Mouse (Mus musculus) hindbrain, embryonic 15.5 days (tissue): ENCODE results near the gene AC124108.1. TPM values are rescaled to one million over a fixed set of nuclear protein-coding genes. Genes with fewer than 3 reads are reported as not detected.
"Not testable (repeated sequence)": the region's sequence is repeated elsewhere in the genome, so short reads cannot be mapped to it uniquely, and the experiment has no call there.

Source experiments
- ATAC-seq: fragments of 200-750 bp; cut with Nextera tagmentation; 2 replicates; pipeline ENCODE4 v1.8.0; 2017; ENCODE audit warnings: low read depth, moderate number of reproducible peaks, moderate TSS enrichment; ENCODE audit not compliant: low FRiP score
- H3K27ac ChIP-seq: fragments of 300-500 bp; sonication (generic); replicated peaks from 2 replicates; pipeline ENCODE4 v1.5.1; 2015; ENCODE audit warnings: mild to moderate bottlenecking, inconsistent platforms
- H3K27me3 ChIP-seq: fragments of 300-500 bp; sonication (generic); 2 replicates; pipeline ENCODE4 v1.6.1; 2015; ENCODE audit warnings: control low read depth, inconsistent platforms
- H3K36me3 ChIP-seq: fragments of 300-500 bp; sonication (generic); 2 replicates; pipeline ENCODE4 v1.6.1; 2015; ENCODE audit warnings: control low read depth, inconsistent platforms
- H3K4me1 ChIP-seq: fragments of 300-500 bp; sonication (generic); replicated peaks from 2 replicates; pipeline ENCODE4 v1.6.1; 2015; ENCODE audit warnings: control low read depth, inconsistent platforms
- H3K4me2 ChIP-seq: fragments of 300-500 bp; sonication (generic); 2 replicates; pipeline ENCODE4 v1.6.1; 2015; ENCODE audit warnings: moderate library complexity, mild to moderate bottlenecking, inconsistent platforms
- H3K4me3 ChIP-seq: fragments of 300-500 bp; sonication (generic); 2 replicates; pipeline ENCODE4 v1.5.1; 2015; ENCODE audit warnings: mild to moderate bottlenecking, inconsistent platforms
- H3K9ac ChIP-seq: fragments of 300-500 bp; sonication (generic); 2 replicates; pipeline ENCODE4 v1.6.1; 2015; ENCODE audit warnings: inconsistent platforms
- H3K9me3 ChIP-seq: fragments of 300-500 bp; sonication (generic); 2 replicates; pipeline ENCODE4 v1.6.1; 2016; ENCODE audit warnings: control low read depth, inconsistent platforms
- WGBS: fragments of 180-500 bp; shearing (Covaris S2); methylation state at CpG from one replicate; pipeline ENCODE4 v1.1.7; 2015; 5-methylcytosine and 5-hydroxymethylcytosine counted together
- polyA plus RNA-seq: library from polyadenylated mRNA; unstranded; fragments of >200 nt; fragmentation: Nextera tagmentation; extraction: Ambion mirVana; gene quantifications from 2 replicates; pipeline ENCODE4 v1.2.1, GENCODE M21; 2015

AC124108.1 gene
- polyA plus RNA-seq, 1 experiment from 2014 or later = 2.7 TPM

DNA sequence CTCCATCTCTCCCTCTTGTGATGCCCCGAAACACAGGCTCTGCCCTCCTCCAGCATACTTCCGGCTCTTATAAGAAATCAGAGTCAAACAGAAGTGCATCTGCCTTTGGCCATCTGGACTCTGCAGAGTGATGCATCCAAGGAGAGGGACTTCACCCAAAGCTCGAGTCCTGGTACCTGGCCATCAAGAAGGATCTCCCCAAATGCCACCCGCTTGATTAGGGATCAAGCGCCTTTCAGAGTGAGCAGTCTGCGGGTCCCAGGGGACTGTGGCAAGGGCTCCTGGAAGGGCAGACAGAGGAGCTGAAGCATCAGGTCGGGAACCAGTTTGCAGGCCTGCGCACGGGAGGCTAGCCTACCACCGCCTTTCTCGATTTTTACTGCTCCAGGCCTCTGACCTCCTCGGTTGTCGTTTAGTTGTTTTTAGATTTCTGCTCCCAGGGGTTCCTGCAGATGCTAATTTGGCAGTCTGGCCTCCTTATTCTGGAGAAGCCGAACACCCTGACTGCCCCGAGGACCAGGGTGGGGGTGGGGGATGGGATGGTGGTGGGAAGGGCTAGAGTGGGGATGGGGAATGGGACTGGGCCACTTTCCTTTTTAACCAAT is 38.1 kb upstream of the AC124108.1 start:
- Histone ChIP-seq H3K4me1 (peaks cover 14% of the 10 kb centered on the region), H3K36me3 (no peaks in the 10 kb centered on the region), H3K9ac (no peak overlapping the region), H3K27ac (no peak overlapping the region), H3K4me3 (no peak overlapping the region), H3K27me3 (no peaks in the 10 kb centered on the region), H3K4me2 (no peak overlapping the region), H3K9me3 (no peaks in the 10 kb centered on the region)
- 35% methylated on average over 15 of the region's 15 CpGs for WGBS
- no peak for ATAC-seq

DNA sequence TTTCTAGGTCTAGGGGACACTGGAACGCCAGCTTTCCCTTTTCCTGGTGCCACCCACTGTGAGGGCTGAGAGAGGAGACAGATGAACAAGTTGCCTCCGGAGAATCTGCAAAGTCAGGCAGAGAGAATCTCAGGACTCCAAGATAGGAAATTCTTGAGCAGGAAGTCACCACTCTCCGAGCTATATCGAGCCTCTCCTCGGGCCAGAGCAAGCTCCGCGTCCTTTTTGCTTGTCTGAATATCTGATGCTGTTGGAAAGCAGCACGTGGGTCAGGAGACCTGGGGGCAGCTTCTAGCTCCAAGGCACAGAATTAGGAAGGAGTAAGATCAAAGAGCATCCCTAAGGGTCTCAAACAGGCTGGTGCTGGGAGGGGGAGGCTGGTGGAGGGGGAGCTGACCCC is 37.6 kb upstream of the AC124108.1 start:
- ATAC-seq = no peak
- H3K4me2 ChIP-seq = no peak overlapping the region
- H3K4me3 ChIP-seq = no peak overlapping the region
- H3K9me3 ChIP-seq = no peaks in the 10 kb centered on the region
- WGBS = 17% methylated on average over 8 of the region's 8 CpGs
- no peaks in the 10 kb centered on the region for H3K27me3 ChIP-seq
- H3K4me1 ChIP-seq = peaks cover 19% of the 10 kb centered on the region
- H3K9ac ChIP-seq = no peak overlapping the region
- H3K36me3 ChIP-seq = no peaks in the 10 kb centered on the region
- no peak overlapping the region for H3K27ac ChIP-seq

DNA sequence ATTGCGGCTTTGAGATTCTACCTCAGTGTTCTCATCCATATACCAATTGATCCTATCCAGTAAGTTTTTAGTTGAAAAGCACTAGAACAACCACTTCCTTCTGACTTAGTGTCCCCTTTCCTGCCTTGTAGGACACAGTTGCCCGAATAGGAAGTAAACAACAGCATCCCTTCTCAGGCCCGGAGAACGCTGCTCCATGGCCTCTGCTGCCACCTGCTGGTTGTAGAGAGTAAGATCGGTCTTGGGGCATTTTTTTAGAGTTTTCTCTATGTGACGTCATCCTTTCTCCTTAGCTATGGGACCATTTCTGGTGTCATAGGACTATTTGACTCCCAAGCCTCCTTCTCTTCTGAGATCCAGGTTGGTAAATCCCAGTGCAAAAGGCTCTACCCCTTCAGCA is 35.5 kb upstream of the AC124108.1 start:
- Histone ChIP-seq H3K4me1 (peaks cover 37% of the 10 kb centered on the region), H3K9me3 (no peaks in the 10 kb centered on the region), H3K27me3 (no peaks in the 10 kb centered on the region), H3K4me3 (no peak overlapping the region), H3K36me3 (no peaks in the 10 kb centered on the region), H3K9ac (no peak overlapping the region), H3K27ac (no peak overlapping the region), H3K4me2 (no peak overlapping the region)
- 0 out of 2 replicates have a peak, but pooled peaks have one; percentile 9 for ATAC-seq
- 11% methylated on average over 6 of the region's 6 CpGs for WGBS

DNA sequence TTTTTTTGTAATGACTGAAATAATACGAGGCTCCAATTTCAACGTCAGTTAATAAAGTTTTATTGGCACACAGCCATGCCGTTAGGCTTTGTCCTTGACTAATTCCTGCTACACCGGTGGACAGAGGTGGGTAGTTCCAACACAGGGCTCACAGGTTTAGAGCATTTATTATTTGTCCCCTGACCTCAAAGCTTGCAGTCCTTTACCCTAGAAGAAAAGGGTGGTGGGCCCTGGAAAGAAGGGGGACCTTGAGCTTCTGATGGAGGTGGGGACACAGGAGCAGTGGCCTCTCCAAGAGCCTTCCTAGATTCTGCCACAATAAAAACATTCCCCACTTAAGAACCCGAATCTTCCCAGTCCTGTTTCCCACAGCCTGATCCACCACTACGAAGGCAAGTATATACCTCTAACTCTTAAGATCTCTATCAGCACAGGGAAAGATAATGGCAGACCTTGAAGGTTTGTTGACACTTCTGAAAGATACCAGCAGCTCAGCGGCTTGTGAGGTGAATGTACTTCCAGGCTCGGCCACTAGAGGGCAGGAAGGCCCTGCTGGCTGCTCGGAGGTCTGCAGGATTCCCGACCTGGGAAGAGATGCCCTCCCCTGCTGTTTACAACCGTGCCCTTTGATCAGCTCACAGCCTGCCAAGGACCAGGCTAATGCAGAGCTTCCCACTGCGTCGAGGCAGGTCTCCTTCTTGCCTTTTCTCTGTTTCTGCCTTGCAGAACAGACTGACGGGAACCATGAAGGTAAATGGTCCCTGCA is 34.1 kb upstream of the AC124108.1 start:
- peak overlapping the region; percentile 33; the same call in 1 of the 2 replicates for H3K27ac ChIP-seq
- peaks cover 40% of the 10 kb centered on the region for H3K4me1 ChIP-seq
- H3K9ac ChIP-seq = 0 out of 2 replicates have a peak overlapping the region, but pooled peaks have one; percentile 9
- H3K9me3 ChIP-seq = no peaks in the 10 kb centered on the region
- H3K4me2 ChIP-seq = peak overlapping the region; percentile 44
- no peaks in the 10 kb centered on the region for H3K36me3 ChIP-seq
- peak; percentile 75 for ATAC-seq
- no peak overlapping the region for H3K4me3 ChIP-seq
- no peaks in the 10 kb centered on the region for H3K27me3 ChIP-seq
- 22% methylated on average over 14 of the region's 14 CpGs for WGBS

DNA sequence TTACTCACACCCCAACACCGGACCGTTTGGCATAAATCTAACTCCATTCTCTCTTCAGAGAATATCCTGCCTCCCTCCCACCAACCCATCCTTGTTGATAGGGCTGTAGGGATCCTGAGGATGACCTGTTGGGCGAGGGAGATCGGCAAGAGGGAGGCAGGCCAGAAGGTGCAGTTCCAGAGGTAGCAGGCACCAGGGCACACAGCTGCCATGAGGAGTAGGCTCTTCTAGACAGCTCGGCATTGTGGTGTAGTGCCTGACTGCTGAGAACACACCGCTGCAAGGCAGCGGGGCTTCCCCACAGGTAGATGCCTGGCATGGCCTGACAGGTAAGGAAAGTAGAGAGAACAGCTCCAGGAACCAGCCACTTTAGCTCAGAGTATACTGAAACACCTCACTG is 33.4 kb upstream of the AC124108.1 start:
- ATAC-seq = peak; percentile 49; the same call in 1 of the 2 replicates
- H3K4me2 ChIP-seq = peak overlapping the region; percentile 44
- peak overlapping the region; percentile 33; the same call in 1 of the 2 replicates for H3K27ac ChIP-seq
- no peaks in the 10 kb centered on the region for H3K27me3 ChIP-seq
- H3K36me3 ChIP-seq = no peaks in the 10 kb centered on the region
- 21% methylated on average over 7 of the region's 7 CpGs for WGBS
- peaks cover 40% of the 10 kb centered on the region for H3K4me1 ChIP-seq
- H3K9ac ChIP-seq = 0 out of 2 replicates have a peak overlapping the region, but pooled peaks have one; percentile 9
- H3K9me3 ChIP-seq = no peaks in the 10 kb centered on the region
- no peak overlapping the region for H3K4me3 ChIP-seq

DNA sequence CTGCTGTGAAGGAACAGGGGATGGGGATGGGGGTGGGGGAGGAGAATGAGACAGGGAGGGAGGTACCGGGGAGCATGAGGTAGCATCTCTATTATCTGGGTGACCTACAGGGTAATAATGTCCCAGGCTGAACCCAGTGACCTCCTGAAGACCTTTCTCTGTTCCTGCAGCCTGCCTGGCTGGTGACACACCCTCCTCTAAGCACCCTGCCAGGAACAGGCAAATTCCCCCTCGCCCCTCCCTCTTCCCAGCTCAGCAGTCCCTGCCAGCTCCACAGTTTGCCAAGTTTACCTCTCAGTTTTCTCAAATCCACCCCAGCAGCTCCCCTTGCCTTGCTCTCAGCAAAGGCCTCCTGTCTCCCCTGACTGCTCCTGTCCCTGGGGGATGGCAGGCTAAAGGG is 32.5 kb upstream of the AC124108.1 start:
- Histone ChIP-seq H3K4me2 (no peak overlapping the region), H3K36me3 (no peaks in the 10 kb centered on the region), H3K27ac (no peak overlapping the region), H3K4me3 (no peak overlapping the region), H3K27me3 (no peaks in the 10 kb centered on the region), H3K9ac (no peak overlapping the region), H3K9me3 (no peaks in the 10 kb centered on the region), H3K4me1 (peaks cover 36% of the 10 kb centered on the region)
- WGBS = 10% methylated on average over 2 of the region's 2 CpGs
- no peak for ATAC-seq

DNA sequence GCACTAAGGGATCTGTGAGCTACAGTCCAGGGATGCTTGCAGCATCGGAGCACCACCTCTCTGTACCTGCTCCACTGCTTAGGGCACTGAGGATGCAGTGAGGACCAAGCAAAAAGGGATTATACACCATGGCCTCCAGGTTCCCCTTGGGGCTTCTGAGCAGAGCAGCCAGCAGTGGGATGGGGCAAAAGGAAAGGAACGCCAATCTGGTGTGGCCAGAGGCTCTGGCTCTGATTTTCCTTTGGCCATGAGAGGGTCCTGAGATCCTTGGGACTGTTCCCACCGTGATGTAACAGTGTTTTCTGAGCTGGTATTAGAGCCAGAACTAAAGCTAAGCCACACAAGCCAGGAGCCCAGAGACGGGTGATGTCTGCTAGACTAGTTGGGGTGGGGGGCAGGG is 31.6 kb upstream of the AC124108.1 start:
- Histone ChIP-seq H3K4me3 (no peak overlapping the region), H3K9me3 (no peaks in the 10 kb centered on the region), H3K9ac (no peak overlapping the region), H3K27me3 (no peaks in the 10 kb centered on the region), H3K36me3 (no peaks in the 10 kb centered on the region), H3K4me1 (peaks cover 41% of the 10 kb centered on the region), H3K4me2 (no peak overlapping the region), H3K27ac (no peak overlapping the region)
- no peak for ATAC-seq
- 47% methylated on average over 4 of the region's 4 CpGs for WGBS

DNA sequence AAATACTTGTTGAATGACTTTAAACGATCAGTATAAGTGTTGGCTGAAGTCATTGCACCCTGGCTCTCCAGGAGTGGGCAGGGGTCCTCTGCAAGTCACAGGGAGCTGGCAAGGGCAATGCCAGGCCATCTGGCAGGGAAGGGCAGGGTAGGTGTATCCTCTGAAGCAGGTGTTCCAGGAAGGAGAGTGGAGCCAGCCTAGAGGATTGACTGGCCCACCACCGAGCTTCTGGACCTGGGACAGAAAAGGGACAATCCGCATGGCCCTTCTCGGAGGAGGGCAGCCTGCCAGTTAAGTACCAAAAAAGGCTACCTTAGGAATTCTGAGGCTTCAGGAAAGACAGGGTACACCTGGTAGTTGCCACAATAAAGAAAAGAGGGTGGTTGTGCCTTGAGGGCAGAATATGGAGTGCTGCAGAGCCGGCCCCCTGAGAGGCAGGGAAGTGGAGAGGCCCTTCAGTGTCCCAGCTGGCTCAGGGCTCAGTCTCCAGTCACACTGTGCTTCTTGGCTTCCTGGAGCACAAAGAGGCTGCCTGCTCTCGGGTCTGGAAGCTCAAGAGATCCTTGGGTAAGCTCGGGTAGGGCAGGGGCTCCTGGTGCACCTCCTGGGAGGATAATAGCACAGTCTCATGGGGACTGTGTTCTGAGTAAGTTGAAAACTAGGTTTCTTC is 29.9 kb upstream of the AC124108.1 start:
- no peak overlapping the region for H3K27ac ChIP-seq
- H3K9ac ChIP-seq = no peak overlapping the region
- no peak overlapping the region for H3K4me3 ChIP-seq
- no peaks in the 10 kb centered on the region for H3K27me3 ChIP-seq
- ATAC-seq = no peak
- H3K9me3 ChIP-seq = no peaks in the 10 kb centered on the region
- H3K4me1 ChIP-seq = peaks cover 47% of the 10 kb centered on the region
- no peaks in the 10 kb centered on the region for H3K36me3 ChIP-seq
- 48% methylated on average over 7 of the region's 7 CpGs for WGBS
- H3K4me2 ChIP-seq = no peak overlapping the region

DNA sequence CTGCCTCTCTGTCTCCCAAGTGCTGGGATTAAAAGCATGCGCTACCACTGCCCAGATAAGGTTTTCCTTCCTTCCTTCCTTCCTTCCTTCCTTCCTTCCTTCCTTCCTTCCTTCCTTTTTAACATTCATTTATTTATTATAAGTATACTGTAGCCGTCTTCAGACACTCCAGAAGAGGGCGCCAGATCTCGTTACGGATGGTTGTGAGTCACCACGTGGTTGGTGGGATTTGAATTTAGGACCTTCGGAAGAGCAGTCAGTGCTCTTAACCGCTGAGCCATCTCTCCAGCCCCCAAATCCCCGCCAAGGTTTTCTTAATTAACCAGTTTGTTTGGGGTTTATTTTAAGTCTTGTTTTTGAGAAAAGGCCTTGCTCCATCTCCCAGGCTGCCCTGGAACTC is 28.6 kb upstream of the AC124108.1 start:
- not testable (repeated sequence) for H3K36me3 ChIP-seq, H3K9ac ChIP-seq, H3K27me3 ChIP-seq, H3K27ac ChIP-seq, H3K4me2 ChIP-seq, H3K9me3 ChIP-seq, ATAC-seq, H3K4me3 ChIP-seq
- peaks cover 47% of the 10 kb centered on the region for H3K4me1 ChIP-seq
- WGBS = 58% methylated on average over 9 of the region's 9 CpGs

DNA sequence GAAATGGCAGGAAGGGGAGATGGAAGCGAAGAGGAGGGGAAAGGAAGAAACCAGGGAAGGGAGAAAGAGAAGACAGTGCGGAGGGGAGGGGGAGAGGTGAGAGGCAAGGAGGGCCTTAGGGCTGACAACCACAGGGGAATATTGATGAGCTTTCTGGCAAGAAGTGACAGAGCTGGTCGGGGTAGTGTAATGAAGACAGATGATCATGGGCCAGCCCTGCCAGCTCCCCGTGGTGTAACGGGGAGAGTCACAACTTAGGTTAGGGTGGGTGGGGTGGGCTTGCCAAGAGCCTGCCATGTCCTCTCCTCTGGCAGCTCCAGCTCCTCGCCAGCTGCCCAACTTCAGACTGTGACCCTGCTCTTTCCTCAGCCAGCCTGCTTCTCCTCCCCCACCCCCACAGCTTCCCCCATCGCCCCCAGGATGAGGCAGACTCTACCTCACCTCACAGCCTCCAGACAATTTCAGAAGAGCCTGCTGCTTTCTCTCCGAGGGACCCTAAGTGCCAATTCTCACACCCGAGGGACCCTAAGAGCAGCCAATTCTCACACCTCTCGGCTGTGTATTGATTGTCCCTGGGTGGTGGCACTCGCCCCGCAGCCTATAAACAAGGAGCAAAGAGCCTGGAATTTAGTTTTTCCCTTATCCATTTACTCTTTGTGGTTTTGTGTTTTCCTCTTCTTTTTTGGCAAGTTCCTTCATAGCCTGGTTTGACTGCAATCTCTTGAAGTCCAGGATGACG is 26.3 kb upstream of the AC124108.1 start:
- peak; percentile 84 for ATAC-seq
- no peaks in the 10 kb centered on the region for H3K9me3 ChIP-seq
- no peak overlapping the region for H3K9ac ChIP-seq
- peaks cover 39% of the 10 kb centered on the region for H3K4me1 ChIP-seq
- H3K4me3 ChIP-seq = no peak overlapping the region
- H3K36me3 ChIP-seq = no peaks in the 10 kb centered on the region
- 20% methylated on average over 13 of the region's 13 CpGs for WGBS
- H3K27me3 ChIP-seq = no peaks in the 10 kb centered on the region
- H3K27ac ChIP-seq = peak overlapping the region; percentile 5; the same call in 1 of the 2 replicates
- no peak overlapping the region for H3K4me2 ChIP-seq

DNA sequence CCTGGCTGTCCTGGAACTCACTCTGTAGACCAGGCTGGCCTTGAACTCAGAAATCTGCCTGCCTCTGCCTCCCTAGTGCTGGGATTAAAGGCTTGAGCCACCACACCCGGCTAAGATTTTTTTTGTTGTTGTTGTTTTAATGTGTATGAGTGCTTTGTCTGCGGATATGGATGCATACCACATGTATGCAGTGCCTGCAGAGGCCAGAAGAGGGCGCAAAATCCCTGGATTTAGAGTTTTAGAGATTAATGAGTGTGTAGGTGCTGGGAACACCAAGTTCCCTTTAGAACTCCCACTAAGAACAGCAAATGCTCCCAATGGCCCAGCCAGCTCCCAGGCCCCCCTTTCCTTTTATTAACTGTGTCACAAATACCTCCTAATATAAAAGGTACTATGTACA is 25.4 kb upstream of the AC124108.1 start:
- H3K4me2 ChIP-seq = no peak overlapping the region
- no peak overlapping the region for H3K4me3 ChIP-seq
- H3K36me3 ChIP-seq = no peaks in the 10 kb centered on the region
- no peak for ATAC-seq
- no peak overlapping the region for H3K27ac ChIP-seq
- no peaks in the 10 kb centered on the region for H3K9me3 ChIP-seq
- H3K27me3 ChIP-seq = no peaks in the 10 kb centered on the region
- H3K9ac ChIP-seq = no peak overlapping the region
- H3K4me1 ChIP-seq = peaks cover 38% of the 10 kb centered on the region
- 53% methylated on average over 3 of the region's 3 CpGs for WGBS
